Mouse (Mus musculus) urinary bladder, adult 18-20 months (tissue): ENCODE data around the gene Gm14325.
"Not testable (repeated sequence)": the region's sequence is repeated elsewhere in the genome, so short reads cannot be mapped to it uniquely, and the experiment has no call there.

Experiments used
- DNase-seq, 2 experiments: peaks; one replicate each; pipeline ENCODE4 v3.0.0; 2022; ENCODE audit warnings: low spot score in 2 of 2, mixed read lengths in 2 of 2

Gm14325 gene

DNA sequence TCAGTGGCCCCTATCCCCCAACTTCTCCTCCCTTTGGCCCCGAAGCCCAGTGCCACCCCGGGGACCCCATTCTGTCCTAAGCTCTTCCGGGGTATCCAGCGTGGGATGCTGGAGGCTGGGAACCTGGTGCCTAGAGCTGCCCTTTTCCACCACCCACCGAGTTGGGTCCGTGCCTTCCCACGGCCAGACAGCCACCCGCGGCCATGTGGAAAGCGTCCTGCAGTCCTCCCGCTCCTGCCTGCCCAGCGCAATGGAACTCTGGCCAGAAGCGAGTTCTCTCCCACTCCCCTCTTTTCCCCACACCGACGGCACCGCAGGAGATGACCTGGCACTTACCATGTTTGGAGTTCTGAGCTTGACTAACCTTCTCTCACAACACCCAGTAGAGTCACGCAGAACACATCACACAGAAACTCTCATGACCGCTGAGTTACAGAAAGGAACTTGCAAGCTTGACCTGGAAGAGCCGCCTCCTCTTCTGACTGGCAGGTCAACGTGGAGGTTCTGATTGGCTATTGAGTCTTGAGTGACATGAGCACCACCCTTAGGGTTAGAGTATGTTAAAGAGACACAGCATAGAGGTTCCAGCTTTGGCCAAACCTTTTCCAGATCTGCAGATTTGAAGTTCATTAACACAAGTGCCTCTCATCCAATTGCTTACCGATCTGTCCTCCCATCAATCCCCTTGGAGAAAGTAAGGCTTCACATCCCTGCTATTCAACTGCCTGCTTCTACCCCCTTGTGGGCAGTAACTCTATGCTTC lies at the start of gene Gm14325:
TSS of gene Gm14325 (minus strand) at position 436 of the 763 bp plus-strand sequence.
- peak; percentile 55 to 72 for DNase-seq

DNA sequence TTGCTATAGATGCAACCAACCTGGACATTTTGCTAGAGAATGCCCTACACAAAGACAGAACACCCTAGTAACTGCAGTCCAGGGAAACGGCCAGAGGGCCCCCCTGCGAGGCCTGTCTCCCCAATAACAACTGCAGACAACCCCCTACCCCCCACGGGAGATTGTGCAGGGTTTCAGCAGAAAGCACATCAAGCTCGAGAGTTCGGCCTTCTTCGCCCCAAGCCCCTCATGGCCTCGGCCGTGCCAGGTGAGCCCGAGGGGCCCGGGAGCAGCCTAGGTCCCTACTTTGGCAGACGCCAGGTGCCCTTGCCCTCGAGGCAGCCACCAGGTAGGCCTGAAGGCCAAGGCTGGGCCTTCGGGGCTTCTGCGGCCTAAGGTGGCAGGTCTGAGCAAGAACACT lies 47.6 kb upstream of the Gm14325 start:
- DNase-seq: not testable (repeated sequence)

DNA sequence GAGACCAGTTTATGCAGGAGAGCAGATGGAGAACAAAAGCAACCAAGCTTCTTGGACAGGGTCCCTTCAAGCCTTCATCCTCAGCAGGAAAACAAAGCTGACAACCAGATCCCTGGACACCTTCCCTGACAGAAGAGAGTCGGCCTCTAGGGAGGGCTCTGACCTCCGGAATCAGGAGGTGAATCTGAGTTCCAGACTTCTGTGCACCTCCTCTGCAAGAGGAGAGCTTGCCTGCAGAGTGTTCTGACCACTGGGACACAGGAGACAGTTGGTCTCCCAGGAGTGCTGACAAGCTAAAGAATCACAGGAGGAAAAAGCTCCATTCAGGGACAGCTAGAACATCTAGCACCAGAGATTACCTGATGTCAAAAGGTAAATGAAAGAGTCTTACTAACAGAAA lies 22.1 kb upstream of the Gm14325 start:
- DNase-seq: not testable (repeated sequence)

DNA sequence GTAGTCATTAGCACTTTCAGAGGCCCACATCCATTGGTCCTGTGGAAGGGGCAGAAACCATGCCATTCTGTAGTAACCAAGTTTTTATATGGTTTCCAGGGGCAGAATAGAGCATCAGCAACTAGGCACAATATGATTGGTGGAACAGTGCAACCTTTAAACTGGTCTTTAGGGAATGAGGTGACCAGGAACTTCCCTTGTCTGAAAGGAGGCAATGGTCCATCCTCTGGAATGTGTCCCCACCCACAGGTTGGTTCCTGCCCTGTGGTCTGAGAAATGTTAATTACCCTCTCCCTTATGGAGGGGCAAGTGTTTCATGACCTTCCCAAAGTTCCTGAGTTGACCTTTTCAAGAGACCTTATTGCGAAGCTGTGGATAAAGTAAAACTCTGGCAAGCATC lies 3.5 kb upstream of the Gm14325 start:
- DNase-seq: not testable (repeated sequence)

DNA sequence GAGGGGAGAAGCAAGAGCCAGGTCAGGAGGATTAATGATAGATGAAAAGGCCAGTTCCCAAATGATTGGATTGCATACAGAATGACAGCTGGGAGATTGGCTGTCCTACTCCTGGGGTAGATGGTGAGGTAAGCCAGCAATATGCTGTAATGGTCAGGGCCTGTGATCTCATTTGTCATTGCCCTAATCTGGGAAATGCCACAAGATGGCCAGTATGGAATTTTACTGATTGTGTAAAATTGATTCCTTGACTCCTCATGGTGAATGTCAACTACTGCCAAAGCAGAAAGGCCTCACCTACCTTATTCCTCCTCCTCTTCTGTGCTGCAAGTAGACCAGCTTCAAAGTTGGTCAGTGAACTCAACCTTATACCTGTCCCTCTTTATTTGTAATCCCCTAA lies 3.4 kb downstream of the Gm14325 start:
- DNase-seq: not testable (repeated sequence)

DNA sequence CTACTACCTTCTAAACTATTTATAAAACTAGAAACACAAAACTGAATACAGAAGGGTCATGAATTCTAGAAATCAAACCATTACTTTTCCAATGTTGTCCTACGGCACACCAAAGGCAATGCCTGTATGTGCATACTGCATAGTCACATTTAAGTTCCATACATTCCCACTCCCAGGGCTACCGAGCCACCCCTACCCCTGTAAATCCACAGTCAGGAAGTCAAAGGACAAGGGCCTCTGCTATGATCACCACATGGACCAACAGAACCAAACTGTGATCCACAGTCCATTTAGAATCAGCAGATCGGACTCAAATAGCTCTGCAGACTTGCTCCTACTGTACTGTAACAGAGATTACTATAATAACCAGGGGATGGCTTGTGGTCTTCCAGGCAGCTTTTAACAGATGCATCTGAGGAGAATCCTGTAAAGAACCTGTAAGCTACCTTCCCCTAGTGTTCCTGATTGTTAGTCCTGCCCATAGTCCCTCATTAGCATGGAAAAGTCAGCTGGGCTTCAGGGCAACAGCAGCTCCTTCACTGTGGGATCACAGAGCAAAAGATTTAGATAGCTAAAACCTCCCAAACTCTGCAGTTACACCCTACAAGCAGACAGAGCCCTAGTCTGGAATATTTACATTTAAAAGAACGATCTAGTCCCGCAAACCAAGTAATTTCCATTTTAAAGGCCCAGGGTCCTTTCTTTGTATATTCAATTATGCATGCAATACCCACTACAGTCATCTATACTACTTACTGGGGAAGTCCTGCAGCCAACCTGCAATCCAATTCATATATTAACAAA lies 4.2 kb downstream of the Gm14325 start:
- DNase-seq: not testable (repeated sequence)

DNA sequence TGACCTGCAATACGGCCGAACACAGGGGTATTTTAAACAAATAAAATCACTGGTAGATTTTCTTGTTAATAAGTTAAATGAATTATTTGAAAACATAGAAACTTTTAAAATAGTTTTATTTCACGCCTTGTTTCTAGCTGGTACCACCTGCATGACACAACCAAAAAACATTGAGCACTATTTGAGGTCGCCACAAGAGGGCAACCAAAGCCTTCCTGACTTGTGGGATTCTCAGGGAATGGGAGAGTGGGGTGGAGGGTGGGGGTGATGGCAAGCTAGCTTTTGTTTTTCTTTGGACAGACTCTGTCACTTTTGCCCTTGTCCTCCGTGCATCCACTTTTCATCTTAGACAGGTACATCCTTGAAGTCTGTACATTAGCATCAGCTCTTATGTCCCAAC lies 18.2 kb downstream of the Gm14325 start:
- DNase-seq: not testable (repeated sequence)

DNA sequence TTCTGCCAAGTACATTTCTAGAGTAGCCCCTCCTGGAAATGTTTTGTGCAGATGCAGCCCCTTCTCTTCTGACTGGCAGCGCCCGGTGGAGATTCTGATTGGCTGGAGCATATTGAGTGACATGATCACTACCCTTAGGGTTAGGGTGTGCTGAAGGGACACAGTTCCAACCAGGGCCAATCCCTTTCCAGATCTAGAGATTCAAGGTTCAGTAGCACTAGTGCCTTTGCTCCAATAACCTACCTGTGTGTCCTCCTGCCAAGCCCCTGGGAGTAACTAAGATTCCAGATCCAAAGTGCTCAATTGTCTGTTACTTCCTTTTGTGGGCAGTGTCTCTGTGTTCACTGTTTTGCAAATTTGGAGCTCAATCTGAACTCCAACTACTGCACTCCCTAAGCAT lies 34.0 kb downstream of the Gm14325 start:
- not testable (repeated sequence) for DNase-seq

DNA sequence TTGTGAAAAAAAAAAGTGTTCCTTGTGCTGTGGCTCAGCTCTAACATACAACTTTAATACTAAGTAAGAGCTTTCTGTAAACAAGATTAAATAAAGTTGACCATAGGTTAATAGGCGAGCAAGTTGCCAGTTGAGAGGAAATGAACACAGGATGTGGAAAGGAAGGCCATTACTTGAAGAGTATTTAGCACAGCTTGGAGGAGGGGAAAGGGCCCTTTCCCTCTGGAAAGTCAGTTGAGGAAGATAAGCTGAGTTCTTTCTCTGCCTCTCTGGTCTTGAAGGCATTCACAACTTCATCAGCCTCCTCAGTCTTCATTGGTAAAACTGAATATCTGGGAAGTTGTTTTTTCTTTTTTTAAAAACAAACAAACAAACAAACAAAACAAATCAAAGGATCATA lies 52.8 kb downstream of the Gm14325 start:
- DNase-seq: not testable (repeated sequence)
